Mouse (Mus musculus) hindbrain, embryonic 15.5 days (tissue): ENCODE data around the gene Pick1. TPM values are rescaled to one million over a fixed set of nuclear protein-coding genes. Genes with fewer than 3 reads are reported as not detected.
A peak's percentile ranks its signal among the peaks of the same experiment; 100 is the strongest.

Experiments used
- ATAC-seq: fragments of 200-750 bp; cut with Nextera tagmentation; 2 replicates; pipeline ENCODE4 v1.8.0; 2017; ENCODE audit warnings: low read depth, moderate number of reproducible peaks, moderate TSS enrichment; ENCODE audit not compliant: low FRiP score
- H3K27ac ChIP-seq: fragments of 300-500 bp; sonication (generic); replicated peaks from 2 replicates; pipeline ENCODE4 v1.5.1; 2015; ENCODE audit warnings: mild to moderate bottlenecking, inconsistent platforms
- H3K27me3 ChIP-seq: fragments of 300-500 bp; sonication (generic); 2 replicates; pipeline ENCODE4 v1.6.1; 2015; ENCODE audit warnings: control low read depth, inconsistent platforms
- H3K36me3 ChIP-seq: fragments of 300-500 bp; sonication (generic); 2 replicates; pipeline ENCODE4 v1.6.1; 2015; ENCODE audit warnings: control low read depth, inconsistent platforms
- H3K4me1 ChIP-seq: fragments of 300-500 bp; sonication (generic); replicated peaks from 2 replicates; pipeline ENCODE4 v1.6.1; 2015; ENCODE audit warnings: control low read depth, inconsistent platforms
- H3K4me2 ChIP-seq: fragments of 300-500 bp; sonication (generic); 2 replicates; pipeline ENCODE4 v1.6.1; 2015; ENCODE audit warnings: moderate library complexity, mild to moderate bottlenecking, inconsistent platforms
- H3K4me3 ChIP-seq: fragments of 300-500 bp; sonication (generic); 2 replicates; pipeline ENCODE4 v1.5.1; 2015; ENCODE audit warnings: mild to moderate bottlenecking, inconsistent platforms
- H3K9ac ChIP-seq: fragments of 300-500 bp; sonication (generic); 2 replicates; pipeline ENCODE4 v1.6.1; 2015; ENCODE audit warnings: inconsistent platforms
- H3K9me3 ChIP-seq: fragments of 300-500 bp; sonication (generic); 2 replicates; pipeline ENCODE4 v1.6.1; 2016; ENCODE audit warnings: control low read depth, inconsistent platforms
- WGBS: fragments of 180-500 bp; shearing (Covaris S2); methylation state at CpG from one replicate; pipeline ENCODE4 v1.1.7; 2015; 5-methylcytosine and 5-hydroxymethylcytosine counted together
- polyA plus RNA-seq: library from polyadenylated mRNA; unstranded; fragments of >200 nt; fragmentation: Nextera tagmentation; extraction: Ambion mirVana; gene quantifications from 2 replicates; pipeline ENCODE4 v1.2.1, GENCODE M21; 2015

The Pick1 gene
- polyA plus RNA-seq, 1 experiment from 2014 or later, result 93.2 TPM

- Histone ChIP-seq H3K9me3 (no peaks in the 10 kb centered on the region), H3K4me3 (peak overlapping the region; percentile 55), H3K4me2 (peak overlapping the region; percentile 95), H3K27ac (no peak overlapping the region), H3K36me3 (no peaks in the 10 kb centered on the region), H3K27me3 (peaks cover 35% of the 10 kb centered on the region), H3K9ac (peak overlapping the region; percentile 52), H3K4me1 (peaks cover 20% of the 10 kb centered on the region)
- peak; percentile 72 for ATAC-seq
- WGBS, result 1% methylated on average over 59 of the region's 62 CpGs
Measured at GRCm38 (mm10) chr15:79261095-79261725, 32.2 kb downstream of the Pick1 start.

- Histone ChIP-seq H3K4me3 (peak overlapping the region; percentile 55), H3K4me1 (peaks cover 20% of the 10 kb centered on the region), H3K9ac (peak overlapping the region; percentile 52), H3K36me3 (no peaks in the 10 kb centered on the region), H3K9me3 (no peaks in the 10 kb centered on the region), H3K4me2 (peak overlapping the region; percentile 95), H3K27ac (no peak overlapping the region), H3K27me3 (peaks cover 35% of the 10 kb centered on the region)
- peak; percentile 60 for ATAC-seq
- WGBS, result 0% methylated on average over 21 of the region's 28 CpGs
Measured at GRCm38 (mm10) chr15:79261757-79262156, 32.8 kb downstream of the Pick1 start.

- WGBS, result 23% methylated on average over 13 of the region's 13 CpGs
- no peak overlapping the region for H3K4me3 ChIP-seq
- no peaks in the 10 kb centered on the region for H3K36me3 ChIP-seq
- H3K4me1 ChIP-seq, result peaks cover 20% of the 10 kb centered on the region
- H3K4me2 ChIP-seq, result peak overlapping the region; percentile 95
- no peak for ATAC-seq
- no peak overlapping the region for H3K27ac ChIP-seq
- H3K27me3 ChIP-seq, result peaks cover 35% of the 10 kb centered on the region
- H3K9me3 ChIP-seq, result no peaks in the 10 kb centered on the region
- H3K9ac ChIP-seq, result no peak overlapping the region
Measured at GRCm38 (mm10) chr15:79262375-79262774, 33.4 kb downstream of the Pick1 start.

- no peaks in the 10 kb centered on the region for H3K36me3 ChIP-seq
- no peak overlapping the region for H3K4me3 ChIP-seq
- ATAC-seq, result no peak
- no peaks in the 10 kb centered on the region for H3K9me3 ChIP-seq
- 90% methylated on average over 3 of the region's 3 CpGs for WGBS
- peaks cover 20% of the 10 kb centered on the region for H3K4me1 ChIP-seq
- H3K9ac ChIP-seq, result no peak overlapping the region
- H3K27ac ChIP-seq, result no peak overlapping the region
- H3K27me3 ChIP-seq, result peaks cover 35% of the 10 kb centered on the region
- peak overlapping the region; percentile 95 for H3K4me2 ChIP-seq
Measured at GRCm38 (mm10) chr15:79262786-79263309, 33.9 kb downstream of the Pick1 start.

GRCm38 (mm10) chr15:79263726-79264125 is 34.8 kb downstream of the Pick1 start:
- ATAC-seq, result no peak

GRCm38 (mm10) chr15:79265384-79265783 is 36.4 kb downstream of the Pick1 start:
- H3K9ac ChIP-seq, result no peak overlapping the region
- H3K4me1 ChIP-seq, result peaks cover 25% of the 10 kb centered on the region
- ATAC-seq, result no peak
- H3K4me2 ChIP-seq, result no peak overlapping the region
- no peak overlapping the region for H3K27ac ChIP-seq
- no peaks in the 10 kb centered on the region for H3K36me3 ChIP-seq
- H3K27me3 ChIP-seq, result peaks cover 28% of the 10 kb centered on the region
- H3K9me3 ChIP-seq, result no peaks in the 10 kb centered on the region
- no peak overlapping the region for H3K4me3 ChIP-seq
- WGBS, result 78% methylated on average over 4 of the region's 4 CpGs

More at GRCm38 (mm10) chr15:79263726-79264125, 34.8 kb downstream of the Pick1 start:
- H3K4me1 ChIP-seq, result peaks cover 20% of the 10 kb centered on the region
- no peaks in the 10 kb centered on the region for H3K36me3 ChIP-seq
- no peaks in the 10 kb centered on the region for H3K9me3 ChIP-seq
- no peak overlapping the region for H3K27ac ChIP-seq
- H3K4me2 ChIP-seq, result no peak overlapping the region
- H3K4me3 ChIP-seq, result no peak overlapping the region
- 94% methylated on average over 6 of the region's 6 CpGs for WGBS
- peaks cover 35% of the 10 kb centered on the region for H3K27me3 ChIP-seq
- H3K9ac ChIP-seq, result no peak overlapping the region

- Histone ChIP-seq H3K27me3 (peaks cover 4% of the 10 kb centered on the region), H3K4me2 (no peak overlapping the region), H3K9me3 (no peaks in the 10 kb centered on the region), H3K4me1 (peaks cover 15% of the 10 kb centered on the region), H3K36me3 (no peaks in the 10 kb centered on the region), H3K27ac (no peak overlapping the region), H3K4me3 (no peak overlapping the region), H3K9ac (no peak overlapping the region)
- WGBS, result 40% methylated on average over 1 of the region's 1 CpGs
- ATAC-seq, result no peak
Measured at GRCm38 (mm10) chr15:79268521-79268920, 39.5 kb downstream of the Pick1 start.

- Histone ChIP-seq H3K27ac (0 out of 2 replicates have a peak overlapping the region, but pooled peaks have one; percentile 30), H3K9ac (peak overlapping the region; percentile 5), H3K27me3 (no peaks in the 10 kb centered on the region), H3K36me3 (no peaks in the 10 kb centered on the region), H3K4me2 (peak overlapping the region; percentile 74), H3K4me1 (peaks cover 15% of the 10 kb centered on the region), H3K4me3 (peak overlapping the region; percentile 36), H3K9me3 (no peaks in the 10 kb centered on the region)
- under 1% methylated on average over 33 of the region's 33 CpGs for WGBS
- peak; percentile 88; the same call in 1 of the 2 replicates for ATAC-seq
Measured at GRCm38 (mm10) chr15:79270317-79271123, 41.5 kb downstream of the Pick1 start.

GRCm38 (mm10) chr15:79271124-79271746 is 42.3 kb downstream of the Pick1 start:
- peak; percentile 9; the same call in 1 of the 2 replicates for ATAC-seq
- WGBS, result 15% methylated on average over 17 of the region's 17 CpGs

GRCm38 (mm10) chr15:79273020-79273419 is 44.0 kb downstream of the Pick1 start:
- H3K27me3 ChIP-seq, result no peaks in the 10 kb centered on the region
- no peak overlapping the region for H3K9ac ChIP-seq
- no peaks in the 10 kb centered on the region for H3K36me3 ChIP-seq
- H3K4me1 ChIP-seq, result peaks cover 15% of the 10 kb centered on the region
- H3K27ac ChIP-seq, result no peak overlapping the region
- H3K4me3 ChIP-seq, result no peak overlapping the region
- H3K4me2 ChIP-seq, result no peak overlapping the region
- ATAC-seq, result no peak
- WGBS, result 47% methylated on average over 10 of the region's 10 CpGs
- no peaks in the 10 kb centered on the region for H3K9me3 ChIP-seq

More at GRCm38 (mm10) chr15:79271124-79271746, 42.3 kb downstream of the Pick1 start:
- Histone ChIP-seq H3K4me1 (peaks cover 15% of the 10 kb centered on the region), H3K4me2 (peak overlapping the region; percentile 74), H3K27ac (no peak overlapping the region), H3K9ac (peak overlapping the region; percentile 5; the same call in 1 of the 2 replicates), H3K4me3 (peak overlapping the region; percentile 36), H3K9me3 (no peaks in the 10 kb centered on the region), H3K27me3 (no peaks in the 10 kb centered on the region), H3K36me3 (no peaks in the 10 kb centered on the region)

GRCm38 (mm10) chr15:79277728-79278127 is 48.8 kb downstream of the Pick1 start:
- no peak overlapping the region for H3K27ac ChIP-seq
- ATAC-seq, result no peak
- no peak overlapping the region for H3K4me3 ChIP-seq
- no peaks in the 10 kb centered on the region for H3K27me3 ChIP-seq
- 66% methylated on average over 10 of the region's 10 CpGs for WGBS
- no peaks in the 10 kb centered on the region for H3K4me1 ChIP-seq
- H3K36me3 ChIP-seq, result no peaks in the 10 kb centered on the region
- H3K9me3 ChIP-seq, result no peaks in the 10 kb centered on the region
- no peak overlapping the region for H3K9ac ChIP-seq
- no peak overlapping the region for H3K4me2 ChIP-seq
